Mouse (Mus musculus): ENCODE results near the gene Cpsf4. TPM values are rescaled to one million over a fixed set of nuclear protein-coding genes. Genes with fewer than 3 reads are reported as not detected.
"Not testable (repeated sequence)": the region's sequence is repeated elsewhere in the genome, so short reads cannot be mapped to it uniquely, and the experiment has no call there.

Cpsf4 gene
- polyA plus RNA-seq, 1 experiment from 2014 or later: 45.4 TPM

- Histone ChIP-seq H3K27me3 (replicated peaks; ENCODE audit: control insufficient read depth, insufficient read depth, low read length) (no peaks in the 10 kb centered on the region), H3K4me3 (ENCODE audit: low read length) (peak within 1 kb of the TSS; percentile 77), H3K36me3 (ENCODE audit: control insufficient read depth, insufficient read depth, low read length) (peaks cover 25% of the 10 kb centered on the region), H3K9me3 (ENCODE audit: control insufficient read depth, low read length) (no peaks in the 10 kb centered on the region), H3K27ac (ENCODE audit: low read depth, low read length) (peak within 1 kb of the TSS; percentile 76), H3K9ac (ENCODE audit: low read depth, low read length) (peak within 1 kb of the TSS; percentile 76), H3K4me1 (ENCODE audit: control insufficient read depth, insufficient read depth, low read depth, low read length) (peaks cover 19% of the 10 kb centered on the region), H3K4me2 (ENCODE audit: low read length) (peak within 1 kb of the TSS; percentile 90)
- WGBS: 91% methylated on average over 2 of the region's 2 CpGs
- ATAC-seq: no peak
Observed at GRCm38 (mm10) chr5:145191962-145192361, 24.9 kb downstream of the Cpsf4 start, which contains the start of gene Atp5j2. TSS of gene Atp5j2 (minus strand) at chr5:145192062.

GRCm38 (mm10) chr5:145200387-145200786 lies 33.4 kb downstream of the Cpsf4 start:
- no peak for ATAC-seq
- Histone ChIP-seq H3K27me3 (replicated peaks; ENCODE audit: control insufficient read depth, insufficient read depth, low read length) (no peaks in the 10 kb centered on the region), H3K9ac (ENCODE audit: low read depth, low read length) (no peak overlapping the region), H3K27ac (ENCODE audit: low read depth, low read length) (no peak overlapping the region), H3K9me3 (ENCODE audit: control insufficient read depth, low read length) (no peaks in the 10 kb centered on the region), H3K4me3 (ENCODE audit: low read length) (no peak overlapping the region), H3K36me3 (ENCODE audit: control insufficient read depth, insufficient read depth, low read length) (peaks cover 7% of the 10 kb centered on the region), H3K4me1 (ENCODE audit: control insufficient read depth, insufficient read depth, low read depth, low read length) (peaks cover 16% of the 10 kb centered on the region), H3K4me2 (ENCODE audit: low read length) (no peak overlapping the region; the same call in 1 of the 2 replicates)
- 80% methylated on average over 7 of the region's 7 CpGs for whole genome bisulfite sequencing

DNA sequence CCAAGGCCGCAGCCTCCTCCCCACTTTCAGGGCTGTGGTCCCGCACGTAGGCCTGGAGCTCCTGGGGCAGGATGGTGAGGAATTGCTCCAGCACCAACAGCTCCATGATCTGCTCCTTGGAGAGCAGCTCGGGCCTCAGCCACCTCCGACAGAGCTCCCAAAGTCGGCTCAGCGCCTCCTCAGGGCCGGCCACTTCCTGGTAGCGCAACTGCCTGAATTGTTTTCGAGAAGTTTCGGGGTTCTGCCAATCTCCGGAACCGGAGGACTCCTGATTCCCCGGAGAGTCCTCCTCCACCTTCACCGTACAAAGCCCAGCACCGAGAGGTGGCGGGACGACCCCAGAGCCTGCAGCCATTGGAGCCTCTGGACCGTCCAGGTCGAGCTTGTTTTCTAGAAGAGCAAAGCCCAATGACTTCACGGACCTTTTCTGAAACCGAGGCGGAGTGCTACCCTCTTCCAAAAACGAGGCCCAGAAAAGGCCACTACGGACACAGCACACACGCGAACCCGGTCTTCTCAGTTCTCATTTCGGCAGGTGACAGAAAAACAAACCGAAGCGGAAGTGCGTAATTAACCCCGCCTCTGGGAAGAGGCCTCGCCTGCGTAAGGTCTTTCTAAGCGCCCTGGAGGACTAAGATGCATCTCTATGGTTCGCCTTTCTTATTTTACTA lies 34.4 kb downstream of the Cpsf4 start, which contains the start of gene Zkscan14:
Gene Zkscan14 (minus strand): TSS at position 548 of the 671 bp plus-strand sequence.
- Histone ChIP-seq H3K4me1 (ENCODE audit: control insufficient read depth, insufficient read depth, low read depth, low read length) (peaks cover 21% of the 10 kb centered on the region), H3K4me2 (ENCODE audit: low read length) (peak within 1 kb of the TSS; percentile 99), H3K27me3 (replicated peaks; ENCODE audit: control insufficient read depth, insufficient read depth, low read length) (no peaks in the 10 kb centered on the region), H3K4me3 (ENCODE audit: low read length) (peak within 1 kb of the TSS; percentile 76), H3K9ac (ENCODE audit: low read depth, low read length) (peak within 1 kb of the TSS; percentile 82), H3K36me3 (ENCODE audit: control insufficient read depth, insufficient read depth, low read length) (0 out of 2 replicates have a peak, but pooled peaks cover 2% of the 10 kb centered on the region), H3K27ac (ENCODE audit: low read depth, low read length) (peak within 1 kb of the TSS; percentile 59), H3K9me3 (ENCODE audit: control insufficient read depth, low read length) (no peaks in the 10 kb centered on the region)
- 2% methylated on average over 37 of the region's 37 CpGs for WGBS
- peak; percentile 25; the same call in 1 of the 2 replicates for ATAC-seq

DNA sequence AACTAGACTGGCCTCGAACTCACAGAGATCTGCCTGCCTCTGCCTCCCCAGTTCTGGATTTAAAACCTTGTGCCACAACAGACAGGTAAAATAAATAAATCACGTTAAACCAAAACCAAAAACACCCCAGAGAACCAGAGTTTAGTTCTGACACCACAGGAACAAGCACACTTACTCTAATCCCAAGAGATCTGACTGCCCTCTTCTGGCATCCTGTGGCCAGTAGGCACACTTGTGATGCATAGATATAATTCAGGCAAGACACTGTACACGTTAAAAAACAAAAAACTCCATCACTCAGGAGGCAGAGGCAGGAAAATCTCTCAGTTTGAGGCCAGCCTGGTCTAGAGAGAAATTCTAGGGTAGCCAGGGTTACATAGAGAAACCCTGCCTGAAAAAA lies 35.4 kb downstream of the Cpsf4 start:
- H3K27ac ChIP-seq (ENCODE audit: low read depth, low read length): no peak overlapping the region

DNA sequence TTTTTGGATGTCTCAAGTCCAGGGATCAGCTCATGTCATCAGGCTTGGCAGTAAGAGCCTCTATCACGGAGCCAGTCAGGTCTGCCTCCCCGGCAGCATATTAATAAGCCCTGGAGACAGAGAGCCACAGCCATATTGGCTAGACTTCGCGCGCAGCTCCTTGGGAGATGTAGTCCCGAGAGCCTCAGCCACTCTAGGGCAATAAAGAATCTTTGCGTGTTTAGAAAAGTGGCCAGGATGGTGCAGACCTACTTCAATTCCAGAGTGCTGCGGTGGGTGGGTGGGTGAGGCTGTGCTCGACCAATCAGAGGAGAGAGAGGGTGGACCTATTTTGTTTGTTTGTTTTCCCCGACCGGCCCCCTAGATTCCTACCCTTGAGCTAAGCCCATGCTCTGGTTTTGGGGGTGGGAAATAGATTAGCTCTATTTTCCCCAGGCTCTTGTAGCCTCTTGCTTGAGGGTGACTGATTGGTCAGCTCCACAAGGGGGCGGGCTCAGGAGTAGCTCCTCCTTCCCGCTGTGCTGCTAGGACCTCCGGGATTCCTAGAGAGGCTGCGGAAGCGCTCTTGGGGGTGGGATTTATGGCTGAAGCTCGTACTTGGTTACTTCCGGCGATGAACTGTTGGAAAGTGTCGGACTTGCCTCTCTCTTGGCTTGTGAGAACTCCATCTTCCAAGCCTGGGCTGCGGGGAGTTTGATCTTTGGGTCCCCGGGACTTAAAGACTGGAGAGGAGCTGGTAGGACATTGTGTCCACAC lies 37.1 kb downstream of the Cpsf4 start, which contains the start of gene Zkscan5:
Gene Zkscan5 (plus strand): TSS at position 627 of the 756 bp plus-strand sequence.
- peak; percentile 96 for ATAC-seq
- Histone ChIP-seq H3K27ac (ENCODE audit: low read depth, low read length) (peak within 1 kb of the TSS; percentile 79), H3K4me2 (ENCODE audit: low read length) (peak within 1 kb of the TSS; percentile 70), H3K4me3 (ENCODE audit: low read length) (peak within 1 kb of the TSS; percentile 62), H3K9me3 (ENCODE audit: control insufficient read depth, low read length) (no peaks in the 10 kb centered on the region), H3K4me1 (ENCODE audit: control insufficient read depth, insufficient read depth, low read depth, low read length) (peaks cover 21% of the 10 kb centered on the region), H3K27me3 (replicated peaks; ENCODE audit: control insufficient read depth, insufficient read depth, low read length) (no peaks in the 10 kb centered on the region), H3K9ac (ENCODE audit: low read depth, low read length) (peak within 1 kb of the TSS; percentile 68), H3K36me3 (ENCODE audit: control insufficient read depth, insufficient read depth, low read length) (no peaks in the 10 kb centered on the region)
- under 1% methylated on average over 22 of the region's 22 CpGs for WGBS

More for the DNA sequence above, 35.4 kb downstream of the Cpsf4 start:
- H3K27me3 ChIP-seq (replicated peaks; ENCODE audit: control insufficient read depth, insufficient read depth, low read length): no peaks in the 10 kb centered on the region
- no peak overlapping the region for H3K4me2 ChIP-seq (ENCODE audit: low read length)
- H3K36me3 ChIP-seq (ENCODE audit: control insufficient read depth, insufficient read depth, low read length): no peaks in the 10 kb centered on the region
- no peak overlapping the region for H3K4me3 ChIP-seq (ENCODE audit: low read length)
- H3K9ac ChIP-seq (ENCODE audit: low read depth, low read length): no peak overlapping the region
- peaks cover 21% of the 10 kb centered on the region for H3K4me1 ChIP-seq (ENCODE audit: control insufficient read depth, insufficient read depth, low read depth, low read length)
- 51% methylated on average over 3 of the region's 3 CpGs for WGBS
- ATAC-seq: no peak
- H3K9me3 ChIP-seq (ENCODE audit: control insufficient read depth, low read length): no peaks in the 10 kb centered on the region

GRCm38 (mm10) chr5:145205041-145205440 lies 38.0 kb downstream of the Cpsf4 start:
- Histone ChIP-seq H3K9me3 (ENCODE audit: control insufficient read depth, low read length) (no peaks in the 10 kb centered on the region), H3K4me1 (ENCODE audit: control insufficient read depth, insufficient read depth, low read depth, low read length) (peaks cover 21% of the 10 kb centered on the region), H3K27me3 (replicated peaks; ENCODE audit: control insufficient read depth, insufficient read depth, low read length) (no peaks in the 10 kb centered on the region), H3K36me3 (ENCODE audit: control insufficient read depth, insufficient read depth, low read length) (no peaks in the 10 kb centered on the region), H3K4me2 (ENCODE audit: low read length) (peak overlapping the region; percentile 70), H3K27ac (ENCODE audit: low read depth, low read length) (no peak overlapping the region), H3K4me3 (ENCODE audit: low read length) (peak overlapping the region; percentile 62), H3K9ac (ENCODE audit: low read depth, low read length) (peak overlapping the region; percentile 47)
- no peak for ATAC-seq
- 26% methylated on average over 9 of the region's 9 CpGs for WGBS

DNA sequence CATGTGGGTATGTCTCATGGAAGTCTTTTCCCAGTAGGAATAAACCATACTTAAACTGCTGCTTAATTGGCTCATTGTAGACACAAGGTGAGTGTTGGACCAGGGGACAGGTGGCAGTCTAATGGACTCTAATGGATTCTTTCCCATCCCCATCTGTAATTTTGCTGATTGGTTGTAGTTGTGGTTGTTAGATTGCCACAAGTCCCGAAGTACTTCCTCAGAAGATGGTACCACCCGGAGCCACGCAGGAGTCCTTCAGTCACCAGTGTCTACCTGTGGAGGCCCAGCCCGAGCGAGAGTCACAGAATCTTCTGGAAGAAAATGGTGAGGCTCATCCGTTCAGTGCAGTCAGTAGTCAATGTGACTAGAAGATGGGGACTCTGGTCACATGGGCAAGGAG lies 40.4 kb downstream of the Cpsf4 start:
- no peak overlapping the region for H3K4me3 ChIP-seq (ENCODE audit: low read length)
- H3K9me3 ChIP-seq (ENCODE audit: control insufficient read depth, low read length): no peaks in the 10 kb centered on the region
- H3K27ac ChIP-seq (ENCODE audit: low read depth, low read length): no peak overlapping the region
- whole genome bisulfite sequencing: 93% methylated on average over 6 of the region's 6 CpGs
- no peak overlapping the region for H3K4me2 ChIP-seq (ENCODE audit: low read length)
- no peak overlapping the region for H3K9ac ChIP-seq (ENCODE audit: low read depth, low read length)
- ATAC-seq: no peak
- no peaks in the 10 kb centered on the region for H3K27me3 ChIP-seq (replicated peaks; ENCODE audit: control insufficient read depth, insufficient read depth, low read length)
- peaks cover 10% of the 10 kb centered on the region for H3K4me1 ChIP-seq (ENCODE audit: control insufficient read depth, insufficient read depth, low read depth, low read length)
- H3K36me3 ChIP-seq (ENCODE audit: control insufficient read depth, insufficient read depth, low read length): peaks cover 9% of the 10 kb centered on the region

GRCm38 (mm10) chr5:145207954-145208353 lies 40.9 kb downstream of the Cpsf4 start:
- 85% methylated on average over 5 of the region's 6 CpGs for WGBS
- Histone ChIP-seq H3K9me3 (ENCODE audit: control insufficient read depth, low read length) (no peaks in the 10 kb centered on the region), H3K27me3 (replicated peaks; ENCODE audit: control insufficient read depth, insufficient read depth, low read length) (no peaks in the 10 kb centered on the region), H3K27ac (ENCODE audit: low read depth, low read length) (no peak overlapping the region), H3K9ac (ENCODE audit: low read depth, low read length) (no peak overlapping the region), H3K36me3 (ENCODE audit: control insufficient read depth, insufficient read depth, low read length) (peaks cover 13% of the 10 kb centered on the region), H3K4me3 (ENCODE audit: low read length) (no peak overlapping the region), H3K4me2 (ENCODE audit: low read length) (no peak overlapping the region), H3K4me1 (ENCODE audit: control insufficient read depth, insufficient read depth, low read depth, low read length) (peaks cover 10% of the 10 kb centered on the region)
- no peak for ATAC-seq

DNA sequence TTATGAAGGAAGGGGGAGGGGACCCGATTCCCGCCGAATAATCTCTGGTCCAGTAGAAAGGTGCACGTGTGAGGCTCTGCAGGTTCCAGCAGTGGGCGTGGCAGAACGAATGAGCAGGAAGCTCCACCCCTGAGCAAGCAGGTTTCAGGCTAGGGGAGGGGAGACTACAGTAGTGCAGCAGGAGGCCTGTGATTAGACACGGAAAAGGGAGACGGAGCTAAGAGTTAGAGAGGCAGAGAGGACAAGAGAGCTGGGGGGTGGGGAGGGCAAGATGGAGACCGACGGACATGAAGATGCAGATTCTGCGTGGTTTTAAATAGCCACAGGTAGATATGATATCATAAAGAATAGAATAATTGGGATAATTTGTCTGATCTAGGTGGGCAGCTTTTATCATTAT lies 41.4 kb downstream of the Cpsf4 start:
- ATAC-seq; H3K9ac ChIP-seq (ENCODE audit: low read depth, low read length); H3K4me1 ChIP-seq (ENCODE audit: control insufficient read depth, insufficient read depth, low read depth, low read length); H3K4me2 ChIP-seq (ENCODE audit: low read length); H3K27ac ChIP-seq (ENCODE audit: low read depth, low read length); H3K9me3 ChIP-seq (ENCODE audit: control insufficient read depth, low read length); H3K27me3 ChIP-seq (replicated peaks; ENCODE audit: control insufficient read depth, insufficient read depth, low read length); H3K4me3 ChIP-seq (ENCODE audit: low read length): not testable (repeated sequence)
- peaks cover 16% of the 10 kb centered on the region for H3K36me3 ChIP-seq (ENCODE audit: control insufficient read depth, insufficient read depth, low read length)
- 50% methylated on average over 8 of the region's 11 CpGs for WGBS

All from hindbrain, embryonic 16.5 days (tissue).